Mouse (Mus musculus) inflammation-experienced regulatory T-cells (primary cell): ENCODE data around the gene Fastkd5. TPM values are rescaled to one million over a fixed set of nuclear protein-coding genes. Genes with fewer than 3 reads are reported as not detected.

ENCODE experiments used
- polyA plus RNA-seq, 2 experiments: library from polyadenylated mRNA; unstranded; fragments of 100-300 nt; shearing (Covaris generic); gene quantifications; one replicate each; pipeline ENCODE4 v1.2.1; 2017

Fastkd5 gene
- polyA plus RNA-seq = 10 to 100 TPM; 14.5 to 19.7 TPM

DNA sequence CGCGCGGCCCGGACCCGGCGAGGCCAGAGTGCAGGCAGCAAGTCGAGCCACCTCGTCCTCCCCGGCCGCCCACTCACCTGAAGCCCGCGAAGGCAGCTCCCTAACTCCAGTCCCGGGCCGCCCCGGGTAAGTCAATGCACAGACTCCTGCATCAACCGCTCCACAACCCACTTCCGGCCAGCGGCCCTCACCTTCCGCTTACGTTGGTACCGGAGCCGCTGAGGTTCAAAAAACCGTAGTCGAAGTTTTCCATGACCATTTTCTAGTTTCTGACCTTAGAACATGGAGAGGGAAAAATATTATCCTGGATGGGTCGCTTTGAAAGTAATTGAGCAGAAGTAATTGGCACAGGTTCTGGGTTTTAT is at the start of gene Fastkd5, which contains the start of gene Ubox5:
Fastkd5 (minus strand) TSS at position 189 of the 365 bp plus-strand sequence.
Ubox5 (minus strand) TSS at position 200 of the 365 bp plus-strand sequence.

DNA sequence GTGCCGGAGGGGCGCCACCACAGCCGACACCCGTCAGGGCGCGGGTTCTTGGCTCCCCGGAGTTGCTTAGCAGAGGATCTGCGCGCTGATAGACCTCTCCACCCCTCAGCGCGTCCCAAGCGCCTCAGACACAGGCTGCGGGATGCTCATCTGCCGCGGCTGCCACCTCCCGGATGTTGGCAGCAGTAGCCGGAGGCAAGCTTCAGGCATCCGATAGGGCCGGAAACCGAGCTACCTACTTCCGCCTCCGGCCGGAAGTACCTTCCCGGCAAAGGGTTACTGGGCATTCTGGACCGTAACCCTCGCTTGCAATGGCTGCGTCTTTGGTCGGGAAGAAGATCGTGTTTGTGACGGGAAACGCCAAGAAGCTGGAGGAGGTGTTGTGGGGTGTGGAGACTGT is 37.7 kb upstream of the Fastkd5 start, which contains the start of gene Itpa:
Itpa (plus strand) TSS at position 52 of the 400 bp plus-strand sequence.

DNA sequence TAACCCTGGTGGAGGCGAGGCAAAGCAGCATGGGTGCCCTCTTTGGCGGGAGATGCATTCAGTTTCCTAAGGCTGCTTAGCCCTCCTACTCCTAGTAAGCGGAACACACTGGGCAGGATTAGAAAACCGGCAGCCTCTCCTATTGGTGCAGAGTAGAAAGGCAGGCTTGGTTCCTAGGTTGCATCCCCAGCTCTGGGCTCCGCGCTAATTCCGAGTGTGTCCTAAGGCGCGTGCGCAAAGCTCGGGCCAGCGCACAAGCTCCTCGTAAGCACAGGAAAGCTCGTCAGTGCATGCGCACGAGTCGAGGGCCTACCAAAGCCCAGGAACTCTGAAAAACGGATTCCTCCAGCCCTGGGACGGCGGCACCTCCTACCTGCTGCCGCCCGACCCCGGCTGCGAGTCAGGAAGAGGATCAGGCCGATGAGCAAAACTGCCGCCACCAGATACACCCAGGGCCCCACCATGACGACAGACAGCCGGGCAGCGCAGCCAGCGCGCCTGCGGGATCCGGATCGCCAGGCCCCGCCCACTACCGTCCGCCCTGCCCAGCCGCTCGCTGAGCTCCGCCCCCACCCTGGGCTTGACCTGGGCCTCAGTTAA is 34.4 kb upstream of the Fastkd5 start, which contains the start of gene Ddrgk1:
Ddrgk1 (minus strand) TSS at position 558 of the 600 bp plus-strand sequence.

GRCm38 (mm10) chr2:130642684-130643369 is 13.0 kb upstream of the Fastkd5 start, which contains the start of gene Lzts3:
Lzts3 (minus strand) TSS chr2:130642803.

GRCm38 (mm10) chr2:130582552-130582951 is 47.3 kb downstream of the Fastkd5 start, which contains the start of gene Avp:
Avp (minus strand) TSS chr2:130582554.

DNA sequence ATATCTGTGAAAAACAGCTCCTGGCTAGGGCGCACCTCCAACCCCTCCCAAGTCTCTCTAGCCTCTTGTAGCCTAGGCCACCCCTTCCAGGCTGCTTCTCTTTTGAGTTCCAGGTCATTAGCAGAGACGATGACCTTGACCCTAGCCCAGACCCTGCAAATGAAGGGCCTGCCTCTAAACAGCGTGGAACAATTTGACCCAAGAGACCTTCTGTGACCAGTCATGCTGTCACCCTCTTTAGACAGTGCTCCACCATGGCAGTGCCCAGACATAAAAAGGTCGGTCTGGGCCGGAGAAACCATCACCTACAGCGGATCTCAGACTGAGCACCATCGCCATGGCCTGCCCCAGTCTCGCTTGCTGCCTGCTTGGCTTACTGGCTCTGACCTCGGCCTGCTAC is 54.0 kb downstream of the Fastkd5 start, which contains the start of gene Oxt:
Oxt (plus strand) TSS at position 301 of the 400 bp plus-strand sequence.

Other genes with a start within 250 kb of the Fastkd5 start
- 1 to 10 TPM in 1 of 2 experiments, under 1 TPM in 1; 0.43 to 3.3 TPM for gene Cpxm1, start 232.5 kb downstream of the Fastkd5 start, polyA plus RNA-seq
- gene Gm28372, start 224.8 kb downstream of the Fastkd5 start, polyA plus RNA-seq = not detected
- gene 1700020A23Rik, start 224.8 kb downstream of the Fastkd5 start, polyA plus RNA-seq = 1 to 10 TPM in 1 of 2 experiments, under 1 TPM in 1; 0.37 to 1.1 TPM
- gene Tmem239, start 223.5 kb downstream of the Fastkd5 start, polyA plus RNA-seq = not detected
- gene Vps16, start 205.7 kb downstream of the Fastkd5 start, polyA plus RNA-seq = 100 to 1,000 TPM; 223 to 274 TPM
- 10 to 100 TPM; 14.8 to 18.5 TPM for gene Pced1a, start 205.3 kb downstream of the Fastkd5 start, polyA plus RNA-seq
- 100 to 1,000 TPM; 169 to 209 TPM for gene Ptpra, start 179.7 kb downstream of the Fastkd5 start, polyA plus RNA-seq
- gene Mrps26, start 66.3 kb downstream of the Fastkd5 start, polyA plus RNA-seq = 100 to 1,000 TPM; 108 to 124 TPM
- gene Oxt, start 53.9 kb downstream of the Fastkd5 start, polyA plus RNA-seq = 1 to 10 TPM in 1 of 2 experiments, under 1 TPM in 1; 0.61 to 3.0 TPM
- not detected for gene Avp, start 47.5 kb downstream of the Fastkd5 start, polyA plus RNA-seq
- 10 to 100 TPM in 1 of 2 experiments, 1 to 10 TPM in 1; 9.7 to 16.8 TPM for gene Ubox5, start within 50 bp of the Fastkd5 start, polyA plus RNA-seq
- gene Lzts3, start 12.8 kb upstream of the Fastkd5 start, polyA plus RNA-seq = 1 to 10 TPM in 1 of 2 experiments, under 1 TPM in 1; 0.66 to 1.9 TPM
- 100 to 1,000 TPM; 141 to 159 TPM for gene Ddrgk1, start 34.6 kb upstream of the Fastkd5 start, polyA plus RNA-seq
- 10 to 100 TPM; 40.0 to 41.0 TPM for gene Itpa, start 37.6 kb upstream of the Fastkd5 start, polyA plus RNA-seq
- under 1 TPM; 0.08 to 0.48 TPM for gene Slc4a11, start 67.5 kb upstream of the Fastkd5 start, polyA plus RNA-seq